Comparison of ENCODE assay signal across 13 mouse cellular contexts in the genomic region with DNA sequence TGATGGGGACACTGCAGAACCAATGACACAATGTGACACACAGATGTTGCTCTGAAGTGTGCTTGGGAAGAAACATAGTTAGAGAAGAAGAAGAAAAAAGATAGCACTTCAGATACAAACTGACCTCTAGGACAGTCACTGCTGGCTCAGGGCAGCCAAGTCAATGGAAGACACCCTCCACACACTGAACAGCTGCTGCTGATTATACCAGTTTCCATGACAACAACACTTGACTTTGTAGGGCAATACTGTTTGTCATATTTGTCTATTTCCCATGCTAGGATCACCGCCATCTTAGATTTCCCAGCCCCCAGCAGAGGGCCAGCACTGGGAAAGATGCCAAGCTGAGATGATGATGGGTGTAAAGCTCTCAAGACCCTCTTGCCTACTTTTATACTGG. TPM values are rescaled to one million over a fixed set of nuclear protein-coding genes. Genes with fewer than 3 reads are reported as not detected.
DNase-seq lines count a peak whose midpoint lies in the region; ATAC-seq lines count a peak whose summit lies in the region.
"Had no signal": no experiment of that assay in that cellular context is flagged by ENCODE, and none has a peak within 500 bp of the region (broad histone marks: within the 10 kb centered on the region; RNA-seq: fewer than 3 reads in every experiment).

No protein-coding gene starts in this region.

- H3K36me3 ChIP-seq in forebrain, embryonic 14.5 days (ENCODE audit: control insufficient read depth, insufficient read depth, low read length) = no peaks in the 10 kb centered on the region
- no peaks in the 10 kb centered on the region for H3K36me3 ChIP-seq in forebrain, embryonic 13.5 days (ENCODE audit: poor library complexity, severe bottlenecking)
- no peaks in the 10 kb centered on the region for H3K36me3 ChIP-seq in intestine, embryonic 16.5 days (ENCODE audit: control insufficient read depth, insufficient read depth, low read length)
- no peaks in the 10 kb centered on the region for H3K36me3 ChIP-seq in intestine, embryonic 15.5 days
- no peaks in the 10 kb centered on the region for H3K36me3 ChIP-seq in neural tube, embryonic 11.5 days (ENCODE audit: control insufficient read depth, insufficient read depth, low read length)
- H3K36me3 ChIP-seq: G1E; hindbrain, embryonic 10.5 days; limb, embryonic 10.5 days; liver, embryonic 15.5 days had no signal

- H3K4me1 ChIP-seq in forebrain, embryonic 14.5 days (ENCODE audit: control insufficient read depth, insufficient read depth, low read length) = peaks cover 5% of the 10 kb centered on the region; the same call in 1 of the 2 replicates
- H3K4me1 ChIP-seq in forebrain, embryonic 13.5 days = peaks cover 15% of the 10 kb centered on the region
- peaks cover 3% of the 10 kb centered on the region for H3K4me1 ChIP-seq in intestine, embryonic 16.5 days (ENCODE audit: control insufficient read depth, insufficient read depth, low read length)
- H3K4me1 ChIP-seq in intestine, embryonic 15.5 days (replicated peaks) = 0 out of 2 replicates have a peak, but pooled peaks cover 8% of the 10 kb centered on the region
- no peaks in the 10 kb centered on the region for H3K4me1 ChIP-seq in neural tube, embryonic 11.5 days (ENCODE audit: control insufficient read depth, insufficient read depth, low read length)
- H3K4me1 ChIP-seq: liver, embryonic 15.5 days had no signal

- no peak overlapping the region for H3K9ac ChIP-seq in forebrain, embryonic 14.5 days (ENCODE audit: low read length)
- no peak overlapping the region for H3K9ac ChIP-seq in forebrain, embryonic 13.5 days
- H3K9ac ChIP-seq in intestine, embryonic 16.5 days (ENCODE audit: low read depth, low read length) = no peak overlapping the region
- no peak overlapping the region for H3K9ac ChIP-seq in intestine, embryonic 15.5 days
- H3K9ac ChIP-seq in neural tube, embryonic 11.5 days (ENCODE audit: low read length) = no peak overlapping the region
- H3K9ac ChIP-seq: liver, embryonic 15.5 days had no signal

- no peaks in the 10 kb centered on the region for H3K27me3 ChIP-seq in forebrain, embryonic 14.5 days (replicated peaks; ENCODE audit: control insufficient read depth, insufficient read depth, low read length)
- H3K27me3 ChIP-seq in forebrain, embryonic 13.5 days = no peaks in the 10 kb centered on the region
- no peaks in the 10 kb centered on the region for H3K27me3 ChIP-seq in intestine, embryonic 16.5 days (replicated peaks; ENCODE audit: control insufficient read depth, insufficient read depth, low read length)
- no peaks in the 10 kb centered on the region for H3K27me3 ChIP-seq in intestine, embryonic 15.5 days (replicated peaks)
- H3K27me3 ChIP-seq in neural tube, embryonic 11.5 days (ENCODE audit: control insufficient read depth, insufficient read depth, low read length) = no peaks in the 10 kb centered on the region
- H3K27me3 ChIP-seq: liver, embryonic 15.5 days had no signal

- 72% methylated on average over 1 of the region's 1 CpGs for WGBS in forebrain, embryonic 14.5 days
- 81% methylated on average over 1 of the region's 1 CpGs for WGBS in forebrain, embryonic 13.5 days
- WGBS in intestine, embryonic 16.5 days = 68% methylated on average over 1 of the region's 1 CpGs
- WGBS in intestine, embryonic 15.5 days = 52% methylated on average over 1 of the region's 1 CpGs
- WGBS in neural tube, embryonic 11.5 days = 82% methylated on average over 1 of the region's 1 CpGs

- H3K27ac ChIP-seq in forebrain, embryonic 14.5 days (ENCODE audit: low read depth, low read length) = no peak overlapping the region
- no peak overlapping the region for H3K27ac ChIP-seq in forebrain, embryonic 13.5 days
- H3K27ac ChIP-seq in intestine, embryonic 16.5 days (ENCODE audit: low read length) = peak overlapping the region; percentile 28
- H3K27ac ChIP-seq in intestine, embryonic 15.5 days = no peak overlapping the region
- no peak overlapping the region for H3K27ac ChIP-seq in neural tube, embryonic 11.5 days (ENCODE audit: low read depth, low read length)
- H3K27ac ChIP-seq: hindbrain, embryonic 10.5 days; limb, embryonic 10.5 days; liver, embryonic 15.5 days had no signal

- 0 out of 2 replicates have a peak, but pooled peaks have one; percentile 40 for ATAC-seq in forebrain, embryonic 14.5 days
- ATAC-seq in forebrain, embryonic 13.5 days = no peak
- ATAC-seq in intestine, embryonic 16.5 days = no peak; the same call in 1 of the 2 replicates
- ATAC-seq in intestine, embryonic 15.5 days = no peak; the same call in 1 of the 2 replicates
- ATAC-seq in neural tube, embryonic 11.5 days (ENCODE audit: insufficient read depth, low FRiP score, low TSS enrichment) = no peak

- H3K4me3 ChIP-seq in forebrain, embryonic 14.5 days (ENCODE audit: low read depth, low read length) = no peak overlapping the region
- H3K4me3 ChIP-seq in forebrain, embryonic 13.5 days = no peak overlapping the region
- no peak overlapping the region for H3K4me3 ChIP-seq in intestine, embryonic 16.5 days (ENCODE audit: low read length)
- H3K4me3 ChIP-seq in intestine, embryonic 15.5 days (replicated peaks) = no peak overlapping the region
- no peak overlapping the region for H3K4me3 ChIP-seq in neural tube, embryonic 11.5 days (ENCODE audit: low read depth, low read length)
- H3K4me3 ChIP-seq: hindbrain, embryonic 10.5 days; limb, embryonic 10.5 days; liver, embryonic 15.5 days had no signal

- H3K4me2 ChIP-seq in forebrain, embryonic 14.5 days (ENCODE audit: low read length) = no peak overlapping the region
- H3K4me2 ChIP-seq in forebrain, embryonic 13.5 days = no peak overlapping the region
- H3K4me2 ChIP-seq in intestine, embryonic 16.5 days (ENCODE audit: low read depth, low read length) = no peak overlapping the region
- H3K4me2 ChIP-seq in intestine, embryonic 15.5 days (replicated peaks) = no peak overlapping the region
- no peak overlapping the region for H3K4me2 ChIP-seq in neural tube, embryonic 11.5 days (ENCODE audit: low read depth)
- H3K4me2 ChIP-seq: liver, embryonic 15.5 days had no signal

- H3K9me3 ChIP-seq in forebrain, embryonic 14.5 days (replicated peaks; ENCODE audit: control insufficient read depth, low read length) = no peaks in the 10 kb centered on the region
- no peaks in the 10 kb centered on the region for H3K9me3 ChIP-seq in forebrain, embryonic 13.5 days (replicated peaks)
- no peaks in the 10 kb centered on the region for H3K9me3 ChIP-seq in intestine, embryonic 16.5 days (ENCODE audit: control insufficient read depth, low read length)
- no peaks in the 10 kb centered on the region for H3K9me3 ChIP-seq in intestine, embryonic 15.5 days
- H3K9me3 ChIP-seq in neural tube, embryonic 11.5 days (ENCODE audit: control insufficient read depth, low read length) = no peaks in the 10 kb centered on the region
- H3K9me3 ChIP-seq: G1E; hindbrain, embryonic 10.5 days; limb, embryonic 10.5 days; liver, embryonic 15.5 days had no signal

- peak; percentile 32 for DNase-seq in forebrain, embryonic 14.5 days (ENCODE audit: low spot score)
- DNase-seq in neural tube, embryonic 11.5 days (ENCODE audit: low spot score) = peak; percentile 23
- DNase-seq in neural tube, embryonic 10.5 days (ENCODE audit: extremely low spot score, low spot score) = no peak
- no peak for DNase-seq in thymus, adult 18-20 months
- no peak for DNase-seq in spleen, postnatal 4 days (ENCODE audit: low spot score in 2 of 2)
- DNase-seq: kidney, adult 8-10 months had no signal

RNA-seq across cellular contexts. Expression of a gene that starts 22.7 kb away (rescaled TPM):
- 7.9 and 10.5 TPM in 2 replicates for polyA plus RNA-seq in forebrain, embryonic 14.5 days (2014; fragmentation: Nextera tagmentation; extraction: Ambion mirVana)
- polyA plus RNA-seq in forebrain, embryonic 13.5 days (2015; fragmentation: Nextera tagmentation; extraction: Ambion mirVana) = 6.5 and 7.4 TPM in 2 replicates
- polyA plus RNA-seq in intestine, embryonic 16.5 days (2015; fragmentation: Nextera tagmentation; extraction: Ambion mirVana) = 1.1 TPM in 2 replicates
- polyA plus RNA-seq in intestine, embryonic 15.5 days (2015; fragmentation: Nextera tagmentation; extraction: Ambion mirVana) = 2.0 and 2.3 TPM in 2 replicates
- 5.3 and 6.2 TPM in 2 replicates for polyA plus RNA-seq in neural tube, embryonic 11.5 days (2014; fragmentation: Nextera tagmentation; extraction: Ambion mirVana)

Comparison
In these comparisons a context has a peak if more than half of its experiments do, and no peak if none do; other contexts are left out.
1. DNase-seq: peak in forebrain, embryonic 14.5 days (single experiment) and neural tube, embryonic 11.5 days (single experiment); none in neural tube, embryonic 10.5 days (single experiment), thymus, adult 18-20 months (0 of 2) and spleen, postnatal 4 days (0 of 2).